Mouse (Mus musculus) cerebellum, adult 2 months (tissue): ENCODE results near the gene Caln1. TPM values are rescaled to one million over a fixed set of nuclear protein-coding genes. Genes with fewer than 3 reads are reported as not detected.
A peak's percentile ranks its signal among the peaks of the same experiment; 100 is the strongest.

Experiments
- DNase-seq, 2 experiments: peaks; one replicate each; pipeline ENCODE4 v3.0.0; 2021
- H3K27ac ChIP-seq: fragments of 200-500 bp; 2 replicates; pipeline ENCODE4 v1.5.1; 2012; ENCODE audit warnings: low read length, control low read depth, inconsistent platforms; ENCODE audit not compliant: insufficient read depth
- H3K27me3 ChIP-seq: fragments of 200-500 bp; 2 replicates; pipeline ENCODE4 v1.6.1; 2012; ENCODE audit warnings: inconsistent platforms, mild to moderate bottlenecking, low read length, moderate library complexity; ENCODE audit not compliant: control insufficient read depth, insufficient read depth
- H3K4me1 ChIP-seq: fragments of 200-500 bp; 2 replicates; pipeline ENCODE4 v1.6.1; 2011; ENCODE audit warnings: low read length; ENCODE audit not compliant: control insufficient read depth, insufficient read depth
- H3K4me3 ChIP-seq: fragments of 200-500 bp; replicated peaks from 2 replicates; pipeline ENCODE3; 2011; ENCODE audit warnings: mild to moderate bottlenecking, low read depth, low read length, control low read depth; ENCODE audit not compliant: insufficient read depth
- CTCF ChIP-seq: fragments of 200-500 bp; IDR thresholded peaks from 2 replicates; pipeline ENCODE4 v1.5.1; 2011; ENCODE audit warnings: low read depth, mild to moderate bottlenecking, control low read depth, low read length, moderate library complexity, borderline replicate concordance; ENCODE audit not compliant: insufficient read depth
- POLR2A ChIP-seq: fragments of 200-500 bp; IDR thresholded peaks from 2 replicates; pipeline ENCODE4 v1.6.1; 2011; ENCODE audit warnings: low read length, control low read depth, borderline replicate concordance; ENCODE audit not compliant: insufficient read depth
- WGBS: fragments of 180-500 bp; shearing (Covaris S2); methylation state at CpG from one replicate; pipeline ENCODE4 v1.1.7; 2018; 5-methylcytosine and 5-hydroxymethylcytosine counted together
- polyA plus RNA-seq: library from polyadenylated mRNA; depleted of rRNA; stranded (reverse); fragments of >200 nt; gene quantifications from 2 replicates; pipeline ENCODE4 v1.2.3, GENCODE M21; 2012

The Caln1 gene
- polyA plus RNA-seq, 1 experiment = 123 TPM

DNA sequence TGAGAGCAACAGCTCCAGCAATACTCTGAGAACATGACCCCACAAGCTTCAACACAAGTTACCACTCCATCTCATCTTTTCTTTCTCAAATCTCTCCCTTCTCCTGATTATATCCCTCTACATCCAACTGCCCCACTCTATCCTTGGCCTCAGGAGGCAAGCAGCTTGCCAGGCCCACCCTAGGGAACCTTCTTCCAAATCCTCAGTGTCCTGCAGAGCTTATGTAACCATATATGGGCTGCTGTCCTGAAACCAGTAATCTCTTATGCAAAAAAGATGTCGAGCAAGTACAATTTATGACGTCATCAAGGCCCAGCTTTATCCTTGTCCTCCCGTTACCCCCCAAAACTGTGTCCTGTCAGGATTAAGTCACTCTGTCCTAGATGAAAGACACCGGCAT lies 333.1 kb downstream of the Caln1 start:
- WGBS = 20% methylated on average over 4 of the region's 4 CpGs
- peaks cover 50% of the 10 kb centered on the region for H3K4me1 ChIP-seq
- no peak overlapping the region for H3K4me3 ChIP-seq
- H3K27ac ChIP-seq = peak overlapping the region; percentile 81
- peak; percentile 73 to 79 for DNase-seq
- H3K27me3 ChIP-seq = no peaks in the 10 kb centered on the region
- no peak for TF ChIP-seq POLR2A
- no peak for TF ChIP-seq CTCF

DNA sequence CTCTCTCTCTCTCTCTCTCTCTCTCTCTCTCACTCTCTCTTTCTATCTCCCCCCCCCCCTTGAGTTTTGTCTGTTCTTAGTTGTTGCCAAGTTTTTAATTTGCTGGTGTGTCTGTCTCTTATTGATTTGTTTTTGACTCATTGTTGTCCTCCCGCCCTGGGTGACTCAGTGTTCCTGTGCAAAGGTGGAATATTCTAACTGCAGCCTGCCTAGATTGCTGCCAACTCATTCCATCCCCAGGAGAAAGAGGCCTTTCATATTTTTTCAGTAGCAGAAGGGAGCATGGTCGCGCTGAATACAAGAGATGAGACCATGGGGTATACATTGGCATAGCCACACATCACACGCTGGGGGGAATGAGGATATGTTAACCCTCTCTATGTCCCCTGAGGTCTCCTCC lies 335.6 kb downstream of the Caln1 start:
- DNase-seq = peak in 1 of 2 experiments; percentile 66
- Histone ChIP-seq H3K4me1 (peaks cover 57% of the 10 kb centered on the region), H3K27me3 (no peaks in the 10 kb centered on the region), H3K27ac (peak overlapping the region; percentile 54; the same call in 1 of the 2 replicates), H3K4me3 (no peak overlapping the region)
- TF ChIP-seq POLR2A (no peak), CTCF (no peak)
- 42% methylated on average over 4 of the region's 4 CpGs for WGBS

DNA sequence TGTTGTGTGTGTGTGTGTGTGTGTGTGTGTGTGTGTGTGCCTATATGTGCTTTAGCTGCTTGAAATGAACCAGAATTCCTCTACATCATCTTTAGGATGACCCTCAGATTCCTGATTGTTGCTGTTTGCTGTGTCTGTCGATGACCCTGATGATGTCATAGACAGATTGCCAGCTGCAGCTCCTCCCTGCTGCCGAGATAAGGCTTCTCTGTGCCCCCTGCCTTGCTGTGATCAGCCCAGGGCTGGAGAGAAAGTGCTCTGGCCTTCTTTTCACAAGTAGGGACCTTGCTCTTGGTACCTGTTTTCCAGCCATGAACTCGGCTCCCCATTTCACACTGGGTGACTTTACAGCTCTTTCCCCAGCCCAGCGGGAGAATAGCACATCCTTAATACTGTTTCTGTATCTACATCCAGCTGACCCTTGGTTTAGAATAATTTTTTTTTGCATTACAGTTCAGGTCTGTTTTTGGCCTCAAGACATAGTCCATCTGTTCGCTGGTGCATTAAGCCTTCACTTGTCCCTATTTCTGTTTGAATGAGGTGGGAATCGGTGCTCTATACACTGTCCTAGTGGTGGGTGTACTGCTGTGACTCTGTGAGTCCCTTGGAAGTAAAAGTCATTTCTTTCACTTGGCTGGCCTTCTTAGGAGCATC lies 337.1 kb downstream of the Caln1 start:
- H3K4me1 ChIP-seq = peaks cover 49% of the 10 kb centered on the region
- peak overlapping the region; percentile 96 for H3K27ac ChIP-seq
- H3K27me3 ChIP-seq = no peaks in the 10 kb centered on the region
- TF ChIP-seq CTCF (no peak), POLR2A (no peak)
- 19% methylated on average over 6 of the region's 6 CpGs for WGBS
- DNase-seq = peak; percentile 56 to 73
- H3K4me3 ChIP-seq = no peak overlapping the region

DNA sequence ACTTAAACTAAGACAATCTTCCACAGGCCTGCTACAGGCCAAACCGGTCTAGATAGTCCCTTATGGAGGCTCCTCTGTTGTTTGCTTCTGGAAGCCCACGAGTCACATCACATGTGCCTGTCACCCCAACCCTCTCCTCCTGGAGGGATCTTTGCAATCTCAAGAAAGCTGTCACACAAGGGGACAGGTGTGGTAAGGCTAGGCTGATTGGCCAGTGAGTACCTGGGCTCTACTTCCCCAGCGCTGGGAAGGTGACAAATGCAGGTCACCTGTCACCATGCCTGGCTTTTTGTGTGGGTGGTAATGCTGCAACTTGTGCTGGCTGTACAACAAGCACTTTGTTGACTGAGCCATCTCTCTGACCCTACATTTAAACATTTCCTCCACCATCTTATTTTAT lies 338.5 kb downstream of the Caln1 start:
- TF ChIP-seq CTCF (0 out of 2 replicates have a peak, but pooled peaks have one; percentile 1), POLR2A (no peak)
- no peaks in the 10 kb centered on the region for H3K27me3 ChIP-seq
- peaks cover 44% of the 10 kb centered on the region for H3K4me1 ChIP-seq
- 68% methylated on average over 3 of the region's 3 CpGs for WGBS
- no peak overlapping the region for H3K4me3 ChIP-seq
- peak overlapping the region; percentile 63; the same call in 1 of the 2 replicates for H3K27ac ChIP-seq
- no peak for DNase-seq

DNA sequence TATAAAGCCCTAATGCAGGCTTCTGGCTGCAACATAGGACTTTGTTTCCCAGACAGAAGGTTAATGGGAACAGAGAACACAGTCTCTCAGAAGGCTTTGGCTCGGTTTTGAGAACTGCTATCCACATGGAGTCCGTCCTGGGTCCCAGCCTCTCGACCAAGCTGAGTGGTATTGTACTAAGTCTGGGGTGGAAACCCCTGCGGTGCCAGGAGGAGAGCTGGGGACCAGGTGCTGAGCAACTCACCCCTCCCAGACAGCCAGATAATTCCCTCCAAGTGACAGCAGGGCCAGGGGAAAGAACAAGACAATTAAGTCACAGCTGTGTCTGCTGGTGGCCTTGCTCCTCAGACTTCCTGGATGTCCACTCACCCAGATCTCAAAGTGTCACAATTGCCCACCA lies 339.4 kb downstream of the Caln1 start:
- DNase-seq = no peak
- no peak overlapping the region for H3K4me3 ChIP-seq
- TF ChIP-seq CTCF (no peak), POLR2A (no peak)
- WGBS = 31% methylated on average over 4 of the region's 4 CpGs
- peak overlapping the region; percentile 77 for H3K27ac ChIP-seq
- peaks cover 41% of the 10 kb centered on the region for H3K4me1 ChIP-seq
- H3K27me3 ChIP-seq = no peaks in the 10 kb centered on the region

DNA sequence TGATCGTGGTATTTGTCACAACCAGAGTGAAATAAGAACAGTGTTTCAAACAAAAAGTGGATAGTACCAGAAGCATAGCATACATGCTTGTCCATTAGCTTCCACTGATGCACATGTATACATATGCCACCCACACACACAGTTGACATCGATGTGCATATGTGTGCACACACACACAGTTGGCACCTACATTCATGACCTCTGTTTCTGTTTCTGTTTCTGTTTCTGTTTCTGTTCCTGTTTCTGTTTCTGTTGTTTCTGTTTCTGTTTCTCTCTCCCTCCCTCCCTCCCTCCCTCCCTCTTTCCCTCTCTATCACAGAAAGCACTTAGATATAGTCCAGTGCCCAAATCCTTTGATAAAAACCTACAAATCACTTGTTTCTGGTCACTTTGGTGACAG lies 342.4 kb downstream of the Caln1 start:
- TF ChIP-seq POLR2A (no peak), CTCF (no peak)
- no peak for DNase-seq
- no peaks in the 10 kb centered on the region for H3K27me3 ChIP-seq
- no peak overlapping the region for H3K4me3 ChIP-seq
- peaks cover 31% of the 10 kb centered on the region for H3K4me1 ChIP-seq
- 94% methylated on average over 2 of the region's 2 CpGs for WGBS
- no peak overlapping the region for H3K27ac ChIP-seq

DNA sequence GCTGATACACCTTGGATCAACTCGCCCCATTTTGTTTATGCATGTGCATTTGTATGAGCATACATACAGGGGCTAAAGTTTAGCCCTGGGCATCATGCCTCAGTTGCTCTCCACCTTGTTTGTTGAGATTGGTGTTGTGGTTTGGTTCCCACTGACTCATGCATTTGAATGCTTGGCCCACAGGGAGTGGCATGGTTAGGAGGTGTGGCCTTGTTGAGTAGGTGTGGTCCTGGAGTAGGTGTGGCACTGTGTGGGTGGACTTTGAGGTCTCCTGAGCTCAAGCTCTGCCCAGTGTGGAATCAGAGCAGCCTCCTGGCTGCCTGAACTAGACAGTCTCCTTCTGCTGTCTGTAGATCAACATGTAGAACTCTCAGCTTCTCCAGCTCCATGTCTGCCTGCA lies 343.0 kb downstream of the Caln1 start:
- H3K4me1 ChIP-seq = peaks cover 25% of the 10 kb centered on the region
- no peak for TF ChIP-seq POLR2A
- TF ChIP-seq CTCF = no peak
- H3K27me3 ChIP-seq = no peaks in the 10 kb centered on the region
- WGBS = 71% methylated on average over 1 of the region's 1 CpGs
- H3K4me3 ChIP-seq = no peak overlapping the region
- no peak for DNase-seq
- no peak overlapping the region for H3K27ac ChIP-seq

DNA sequence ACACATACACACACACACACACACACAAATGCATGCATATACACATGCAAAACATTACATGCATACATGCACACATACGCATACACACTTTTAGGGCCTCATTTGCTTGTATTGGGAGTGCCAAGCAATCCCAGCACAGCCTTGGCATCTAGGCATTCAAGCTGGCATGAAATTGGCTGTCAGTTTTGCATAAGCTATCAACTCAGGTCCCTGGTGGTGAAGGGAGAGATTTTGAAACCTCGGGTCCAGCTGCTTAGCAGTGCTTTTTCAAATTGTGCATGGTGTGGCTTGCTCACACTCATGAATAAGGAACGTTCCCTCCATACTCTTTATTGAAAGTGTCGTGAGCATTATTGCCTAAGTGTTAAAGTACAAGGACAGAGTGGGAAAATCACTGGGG lies 345.9 kb downstream of the Caln1 start:
- DNase-seq = peak; percentile 41 to 64
- no peak overlapping the region for H3K4me3 ChIP-seq
- peaks cover 10% of the 10 kb centered on the region; the same call in 1 of the 2 replicates for H3K4me1 ChIP-seq
- WGBS = 27% methylated on average over 4 of the region's 4 CpGs
- H3K27ac ChIP-seq = peak overlapping the region; percentile 55; the same call in 1 of the 2 replicates
- no peaks in the 10 kb centered on the region for H3K27me3 ChIP-seq
- TF ChIP-seq POLR2A (no peak), CTCF (peak; percentile 12; the same call in 1 of the 2 replicates)
